Mouse (Mus musculus): ENCODE data around the gene Vill. TPM values are rescaled to one million over a fixed set of nuclear protein-coding genes. Genes with fewer than 3 reads are reported as not detected.

Vill gene
- polyA plus RNA-seq, 1 experiment from 2014 or later: 36.7 TPM

- Histone ChIP-seq H3K4me1 (ENCODE audit: insufficient read depth) (peaks cover 2% of the 10 kb centered on the region; the same call in 1 of the 2 replicates), H3K36me3 (ENCODE audit: insufficient read depth) (peaks cover 15% of the 10 kb centered on the region; the same call in 1 of the 2 replicates), H3K27me3 (ENCODE audit: insufficient read depth, low read length) (no peaks in the 10 kb centered on the region), H3K27ac (ENCODE audit: low read depth) (no peak overlapping the region), H3K9me3 (ENCODE audit: low read depth, low read length) (no peaks in the 10 kb centered on the region), H3K4me2 (no peak overlapping the region), H3K9ac (no peak overlapping the region), H3K4me3 (ENCODE audit: low read depth, low read length) (no peak overlapping the region)
- TF ChIP-seq CTCF (IDR thresholded peaks at IDR 0.05; ENCODE audit: low read depth): no peak
- WGBS: 58% methylated on average over 16 of the region's 16 CpGs
- ATAC-seq (ENCODE audit: insufficient read depth) (no peak), DNase-seq (no peak)
Observed at GRCm38 (mm10) chr9:119075685-119076084, 23.1 kb downstream of the Vill start.

DNA sequence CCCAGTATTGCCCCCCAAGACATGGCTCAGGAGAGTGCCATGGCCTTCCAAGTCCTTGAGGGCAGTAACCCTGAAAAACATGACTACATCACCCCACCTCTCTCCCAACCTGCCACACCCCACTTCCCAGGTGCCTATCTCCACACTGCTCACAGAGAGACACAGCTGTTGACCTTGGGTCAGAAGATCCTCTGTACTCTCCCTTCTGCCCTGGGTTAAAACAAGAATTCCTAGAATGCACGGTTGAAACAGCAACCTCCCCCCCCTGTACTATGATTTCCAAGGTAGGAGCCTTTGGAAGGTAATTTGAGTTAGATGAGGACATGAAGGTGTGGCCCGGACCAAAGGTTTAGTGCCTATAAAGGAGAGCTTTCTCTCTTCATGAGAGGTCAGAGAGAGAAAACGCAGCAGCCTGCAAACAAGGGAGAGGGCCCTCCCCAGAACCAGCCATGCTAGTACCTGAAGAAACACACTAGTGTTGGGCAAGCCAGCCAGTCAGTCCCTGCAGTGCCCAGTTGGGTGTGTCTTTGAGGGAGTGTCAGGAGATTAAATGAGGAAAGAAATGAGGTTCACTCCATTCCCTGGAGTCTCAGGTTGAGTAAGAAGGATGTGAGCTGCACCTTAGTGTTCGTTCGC, 27.6 kb downstream of the Vill start:
- H3K9ac ChIP-seq: no peak overlapping the region
- no peak for TF ChIP-seq CTCF (IDR thresholded peaks at IDR 0.05; ENCODE audit: low read depth)
- H3K9me3 ChIP-seq (ENCODE audit: low read depth, low read length): no peaks in the 10 kb centered on the region
- ATAC-seq (ENCODE audit: insufficient read depth) (no peak), DNase-seq (no peak)
- H3K4me2 ChIP-seq: no peak overlapping the region
- H3K36me3 ChIP-seq (ENCODE audit: insufficient read depth): 0 out of 2 replicates have a peak, but pooled peaks cover 3% of the 10 kb centered on the region
- H3K27ac ChIP-seq (ENCODE audit: low read depth): no peak overlapping the region
- H3K27me3 ChIP-seq (ENCODE audit: insufficient read depth, low read length): no peaks in the 10 kb centered on the region
- H3K4me1 ChIP-seq (ENCODE audit: insufficient read depth): peaks cover 4% of the 10 kb centered on the region; the same call in 1 of the 2 replicates
- H3K4me3 ChIP-seq (ENCODE audit: low read depth, low read length): no peak overlapping the region
- WGBS: 69% methylated on average over 5 of the region's 5 CpGs

GRCm38 (mm10) chr9:119082039-119082438, 29.5 kb downstream of the Vill start:
- 0 out of 2 replicates have a peak, but pooled peaks cover 3% of the 10 kb centered on the region for H3K36me3 ChIP-seq (ENCODE audit: insufficient read depth)
- peak overlapping the region; percentile 63 for H3K27ac ChIP-seq (ENCODE audit: low read depth)
- H3K9me3 ChIP-seq (ENCODE audit: low read depth, low read length): no peaks in the 10 kb centered on the region
- H3K4me1 ChIP-seq (ENCODE audit: insufficient read depth): peaks cover 4% of the 10 kb centered on the region; the same call in 1 of the 2 replicates
- DNase-seq (peak; percentile 39), ATAC-seq (ENCODE audit: insufficient read depth) (peak; percentile 64)
- no peak overlapping the region for H3K4me2 ChIP-seq
- no peak overlapping the region for H3K9ac ChIP-seq
- no peak for TF ChIP-seq CTCF (IDR thresholded peaks at IDR 0.05; ENCODE audit: low read depth)
- no peaks in the 10 kb centered on the region for H3K27me3 ChIP-seq (ENCODE audit: insufficient read depth, low read length)
- 28% methylated on average over 8 of the region's 8 CpGs for WGBS
- no peak overlapping the region for H3K4me3 ChIP-seq (ENCODE audit: low read depth, low read length)

DNA sequence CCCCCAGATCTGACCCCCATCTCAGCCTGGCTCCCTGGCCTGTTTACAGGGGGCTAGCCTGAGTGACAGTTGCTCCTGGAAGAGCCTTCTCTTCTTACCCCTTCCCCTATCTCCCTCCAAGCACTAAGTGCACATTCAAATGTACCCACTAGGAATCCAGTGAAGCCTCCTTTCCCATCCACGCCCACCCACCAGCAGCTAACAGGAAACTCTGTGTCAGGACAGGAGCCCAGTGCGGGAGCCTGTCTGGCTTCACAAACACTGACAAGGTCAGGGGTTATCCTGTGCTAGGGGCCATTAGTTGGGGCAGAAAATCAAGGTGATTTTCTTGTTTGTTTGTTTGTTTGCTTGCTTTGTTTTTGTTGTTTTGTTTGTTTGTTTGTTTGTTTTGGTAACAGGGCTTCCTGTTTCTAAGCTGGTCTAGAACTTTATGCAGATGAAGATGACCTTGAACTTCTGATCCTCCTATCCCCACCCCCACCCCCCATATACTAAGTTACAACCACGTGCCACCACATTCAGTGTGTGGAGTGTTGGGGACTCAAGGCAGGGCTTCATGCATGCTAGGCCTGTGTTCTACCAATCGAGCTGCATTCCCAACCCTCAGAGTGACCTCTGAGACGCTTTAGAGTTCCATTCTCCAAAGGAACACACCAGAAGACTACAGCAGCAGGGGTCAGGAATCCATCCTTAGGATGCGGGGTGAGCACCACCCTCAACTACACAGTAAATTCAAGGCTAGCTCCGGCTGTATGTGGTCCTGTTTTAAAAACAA, 30.3 kb downstream of the Vill start:
- 71% methylated on average over 7 of the region's 7 CpGs for WGBS
- H3K9ac ChIP-seq: no peak overlapping the region
- H3K9me3 ChIP-seq (ENCODE audit: low read depth, low read length): no peaks in the 10 kb centered on the region

GRCm38 (mm10) chr9:119083966-119084365, 31.4 kb downstream of the Vill start:
- no peak overlapping the region for H3K4me2 ChIP-seq
- H3K4me1 ChIP-seq (ENCODE audit: insufficient read depth): peaks cover 10% of the 10 kb centered on the region; the same call in 1 of the 2 replicates
- no peak overlapping the region for H3K9ac ChIP-seq
- DNase-seq (no peak), ATAC-seq (ENCODE audit: insufficient read depth) (no peak)
- no peak overlapping the region for H3K4me3 ChIP-seq (ENCODE audit: low read depth, low read length)
- 69% methylated on average over 10 of the region's 10 CpGs for WGBS
- no peak overlapping the region for H3K27ac ChIP-seq (ENCODE audit: low read depth)
- no peak for TF ChIP-seq CTCF (IDR thresholded peaks at IDR 0.05; ENCODE audit: low read depth)
- no peaks in the 10 kb centered on the region for H3K27me3 ChIP-seq (ENCODE audit: insufficient read depth, low read length)
- H3K9me3 ChIP-seq (ENCODE audit: low read depth, low read length): no peaks in the 10 kb centered on the region
- H3K36me3 ChIP-seq (ENCODE audit: insufficient read depth): 0 out of 2 replicates have a peak, but pooled peaks cover 3% of the 10 kb centered on the region

More for the DNA sequence above, 30.3 kb downstream of the Vill start:
- Histone ChIP-seq H3K4me1 (ENCODE audit: insufficient read depth) (peaks cover 8% of the 10 kb centered on the region; the same call in 1 of the 2 replicates), H3K36me3 (ENCODE audit: insufficient read depth) (0 out of 2 replicates have a peak, but pooled peaks cover 3% of the 10 kb centered on the region), H3K4me2 (no peak overlapping the region), H3K4me3 (ENCODE audit: low read depth, low read length) (no peak overlapping the region), H3K27ac (ENCODE audit: low read depth) (peak overlapping the region; percentile 63; the same call in 1 of the 2 replicates), H3K27me3 (ENCODE audit: insufficient read depth, low read length) (no peaks in the 10 kb centered on the region)
- no peak for ATAC-seq (ENCODE audit: insufficient read depth)
- no peak for DNase-seq
- TF ChIP-seq CTCF (IDR thresholded peaks at IDR 0.05; ENCODE audit: low read depth): no peak

- TF ChIP-seq CTCF (IDR thresholded peaks at IDR 0.05; ENCODE audit: low read depth): no peak
- no peaks in the 10 kb centered on the region for H3K9me3 ChIP-seq (ENCODE audit: low read depth, low read length)
- no peak for ATAC-seq (ENCODE audit: insufficient read depth)
- H3K36me3 ChIP-seq (ENCODE audit: insufficient read depth): 0 out of 2 replicates have a peak, but pooled peaks cover 3% of the 10 kb centered on the region
- no peak for DNase-seq
- H3K9ac ChIP-seq: no peak overlapping the region
- 24% methylated on average over 1 of the region's 1 CpGs for WGBS
- no peak overlapping the region for H3K4me3 ChIP-seq (ENCODE audit: low read depth, low read length)
- peaks cover 10% of the 10 kb centered on the region; the same call in 1 of the 2 replicates for H3K4me1 ChIP-seq (ENCODE audit: insufficient read depth)
- 0 out of 2 replicates have a peak, but pooled peaks cover 1% of the 10 kb centered on the region for H3K27me3 ChIP-seq (ENCODE audit: insufficient read depth, low read length)
- no peak overlapping the region for H3K4me2 ChIP-seq
- H3K27ac ChIP-seq (ENCODE audit: low read depth): no peak overlapping the region
Observed at GRCm38 (mm10) chr9:119086451-119086850, 33.9 kb downstream of the Vill start.

DNA sequence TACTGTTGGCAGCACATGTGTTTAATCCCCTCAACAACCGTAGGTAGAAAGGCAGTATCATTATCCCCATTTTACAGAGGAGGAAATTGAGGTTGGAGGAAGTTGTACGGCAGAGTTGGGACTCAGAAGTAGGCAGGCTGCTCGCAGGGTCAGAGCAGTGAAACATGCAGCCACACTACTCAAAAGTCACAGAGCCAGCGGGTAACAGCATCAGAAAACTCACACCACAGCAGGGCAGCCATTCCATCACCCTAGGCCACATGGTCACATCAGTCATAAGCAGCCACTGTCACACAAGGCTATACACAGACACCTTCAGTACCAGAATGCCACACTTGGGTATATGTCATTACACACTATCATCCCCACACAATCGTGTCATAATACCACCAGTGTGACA, 34.7 kb downstream of the Vill start:
- no peak for TF ChIP-seq CTCF (IDR thresholded peaks at IDR 0.05; ENCODE audit: low read depth)
- H3K27me3 ChIP-seq (ENCODE audit: insufficient read depth, low read length): peaks cover 10% of the 10 kb centered on the region; the same call in 1 of the 2 replicates
- peaks cover 9% of the 10 kb centered on the region; the same call in 1 of the 2 replicates for H3K4me1 ChIP-seq (ENCODE audit: insufficient read depth)
- no peak; the same call in 1 of the 2 replicates for ATAC-seq (ENCODE audit: insufficient read depth)
- H3K4me3 ChIP-seq (ENCODE audit: low read depth, low read length): no peak overlapping the region; the same call in 1 of the 2 replicates
- H3K9ac ChIP-seq: no peak overlapping the region
- H3K4me2 ChIP-seq: peak overlapping the region; percentile 69
- 80% methylated on average over 5 of the region's 5 CpGs for WGBS
- H3K9me3 ChIP-seq (ENCODE audit: low read depth, low read length): no peaks in the 10 kb centered on the region
- DNase-seq: no peak
- H3K36me3 ChIP-seq (ENCODE audit: insufficient read depth): 0 out of 2 replicates have a peak, but pooled peaks cover 3% of the 10 kb centered on the region
- H3K27ac ChIP-seq (ENCODE audit: low read depth): no peak overlapping the region

Data from lung, embryonic 14.5 days (tissue).